Mouse (Mus musculus) liver, embryonic 16.5 days (tissue): Measurements from ENCODE around the gene Map3k9. TPM values are rescaled to one million over a fixed set of nuclear protein-coding genes. Genes with fewer than 3 reads are reported as not detected.
A peak's percentile ranks its signal among the peaks of the same experiment; 100 is the strongest.

Source experiments
- ATAC-seq: fragments of 200-750 bp; cut with Nextera tagmentation; 2 replicates; pipeline ENCODE4 v1.8.0; 2017; ENCODE audit warnings: low read depth, mild to moderate bottlenecking, moderate number of reproducible peaks, moderate library complexity
- H3K27ac ChIP-seq: fragments of 300-500 bp; sonication (generic); 2 replicates; pipeline ENCODE4 v1.5.1; 2014; ENCODE audit warnings: mild to moderate bottlenecking, low read length
- H3K27me3 ChIP-seq: fragments of 300-500 bp; sonication (generic); 2 replicates; pipeline ENCODE4 v1.6.1; 2014; ENCODE audit warnings: low read depth, low read length, mixed read lengths; ENCODE audit not compliant: control insufficient read depth, insufficient read depth
- H3K36me3 ChIP-seq: fragments of 300-500 bp; sonication (generic); 2 replicates; pipeline ENCODE4 v1.6.1; 2014; ENCODE audit warnings: mild to moderate bottlenecking; ENCODE audit not compliant: control insufficient read depth, insufficient read depth
- H3K4me1 ChIP-seq: fragments of 300-500 bp; sonication (generic); 2 replicates; pipeline ENCODE4 v1.6.1; 2014; ENCODE audit warnings: low read depth, low read length, mixed read lengths; ENCODE audit not compliant: control insufficient read depth
- H3K4me2 ChIP-seq: fragments of 300-500 bp; sonication (generic); 2 replicates; pipeline ENCODE4 v1.6.1; 2014; ENCODE audit warnings: low read depth, low read length, mixed read lengths
- H3K4me3 ChIP-seq: fragments of 300-500 bp; sonication (generic); 2 replicates; pipeline ENCODE4 v1.5.1; 2014; ENCODE audit warnings: low read depth, mild to moderate bottlenecking, low read length
- H3K9ac ChIP-seq: fragments of 300-500 bp; sonication (generic); 2 replicates; pipeline ENCODE4 v1.6.1; 2014; ENCODE audit warnings: low read depth, low read length
- H3K9me3 ChIP-seq: fragments of 300-500 bp; sonication (generic); replicated peaks from 2 replicates; pipeline ENCODE4 v1.6.1; 2016; ENCODE audit warnings: low read length; ENCODE audit not compliant: control insufficient read depth
- WGBS: fragments of 180-500 bp; shearing (Covaris S2); extraction: QIAGEN DNeasy Blood & Tissue Kit; methylation state at CpG from one replicate; pipeline ENCODE4 v1.1.7; 2014; ENCODE audit not compliant: insufficient replicate concordance; 5-methylcytosine and 5-hydroxymethylcytosine counted together
- polyA plus RNA-seq: library from polyadenylated mRNA; unstranded; fragments of >200 nt; fragmentation: Nextera tagmentation; extraction: Ambion mirVana; gene quantifications from 2 replicates; pipeline ENCODE4 v1.2.1, GENCODE M21; 2015

The Map3k9 gene
- polyA plus RNA-seq, 1 experiment from 2014 or later = 0.14 TPM

DNA sequence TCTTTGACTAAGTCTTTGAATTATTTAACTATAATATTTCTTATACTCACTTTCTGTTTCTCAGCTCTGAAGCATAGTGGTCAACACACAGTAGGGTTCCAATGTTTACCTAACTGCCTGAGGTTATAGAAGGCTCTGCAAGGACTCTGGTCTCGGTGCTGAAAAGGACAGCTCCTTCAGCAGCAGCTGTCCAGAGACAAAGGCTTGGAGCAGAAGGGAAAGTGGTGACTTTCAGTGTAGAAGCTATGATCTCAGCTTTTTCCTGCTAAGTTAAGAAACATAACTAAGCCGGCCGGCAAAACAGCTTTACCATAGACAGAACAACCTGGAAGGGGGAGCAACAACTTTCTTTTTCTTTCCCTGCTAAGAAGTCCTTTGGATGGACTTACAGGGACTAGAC, 4.8 kb downstream of the Map3k9 start:
- no peak for ATAC-seq
- no peak overlapping the region for H3K9ac ChIP-seq
- H3K4me1 ChIP-seq = no peaks in the 10 kb centered on the region; the same call in 1 of the 2 replicates
- no peak overlapping the region for H3K27ac ChIP-seq
- no peak overlapping the region for H3K4me3 ChIP-seq
- H3K9me3 ChIP-seq = no peaks in the 10 kb centered on the region
- no peaks in the 10 kb centered on the region for H3K36me3 ChIP-seq
- 19% methylated on average over 3 of the region's 3 CpGs for WGBS
- no peak overlapping the region for H3K4me2 ChIP-seq
- peaks cover 26% of the 10 kb centered on the region for H3K27me3 ChIP-seq

DNA sequence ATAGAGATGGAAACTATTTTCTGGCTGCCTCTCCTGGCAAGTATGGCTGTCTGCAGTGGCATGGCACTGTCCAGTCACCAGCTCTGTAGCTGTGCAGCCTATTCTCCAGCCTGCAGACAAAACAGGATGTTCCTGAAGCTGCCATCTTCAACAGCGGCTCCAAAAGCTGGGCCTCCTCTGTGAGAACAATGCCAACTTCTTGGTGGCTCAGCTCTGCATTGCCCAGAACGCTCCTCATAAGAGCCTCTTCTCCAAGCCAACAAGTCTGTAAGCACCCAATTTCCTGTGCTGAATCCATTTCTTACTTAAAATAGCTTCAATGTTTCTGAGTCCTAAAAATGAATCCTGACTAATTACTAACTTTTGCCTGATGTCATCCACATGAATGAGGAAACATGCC, 5.3 kb downstream of the Map3k9 start:
- ATAC-seq = no peak
- H3K4me2 ChIP-seq = no peak overlapping the region
- H3K9me3 ChIP-seq = no peaks in the 10 kb centered on the region
- H3K4me3 ChIP-seq = no peak overlapping the region
- no peaks in the 10 kb centered on the region for H3K36me3 ChIP-seq
- peaks cover 21% of the 10 kb centered on the region for H3K27me3 ChIP-seq
- no peak overlapping the region for H3K9ac ChIP-seq
- 47% methylated on average over 2 of the region's 2 CpGs for WGBS
- no peaks in the 10 kb centered on the region; the same call in 1 of the 2 replicates for H3K4me1 ChIP-seq
- H3K27ac ChIP-seq = no peak overlapping the region

DNA sequence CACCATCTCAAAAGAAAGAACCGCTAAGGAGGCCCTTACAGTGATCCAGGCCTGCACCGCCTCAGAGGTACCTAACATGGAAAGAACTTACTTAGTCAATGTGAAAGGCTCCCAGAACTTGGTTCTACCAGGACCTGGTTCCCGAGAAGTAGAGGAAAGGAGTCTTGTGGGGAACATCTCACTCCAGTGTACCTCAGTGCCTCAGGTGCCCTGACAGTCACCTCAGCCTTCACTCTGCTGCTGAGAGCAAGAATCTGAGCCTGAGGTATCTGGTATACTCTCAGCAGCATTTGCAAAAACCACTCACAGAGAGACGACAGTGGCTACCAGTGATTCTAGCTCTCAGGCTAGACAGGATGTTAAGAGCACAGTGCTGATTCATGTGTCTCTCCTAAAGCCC, 6.8 kb downstream of the Map3k9 start:
- H3K27ac ChIP-seq = no peak overlapping the region
- H3K36me3 ChIP-seq = no peaks in the 10 kb centered on the region
- ATAC-seq = no peak
- 51% methylated on average over 4 of the region's 4 CpGs for WGBS
- H3K4me2 ChIP-seq = no peak overlapping the region
- H3K9me3 ChIP-seq = no peaks in the 10 kb centered on the region
- no peak overlapping the region for H3K4me3 ChIP-seq
- no peaks in the 10 kb centered on the region for H3K4me1 ChIP-seq
- H3K9ac ChIP-seq = no peak overlapping the region
- H3K27me3 ChIP-seq = peaks cover 8% of the 10 kb centered on the region

DNA sequence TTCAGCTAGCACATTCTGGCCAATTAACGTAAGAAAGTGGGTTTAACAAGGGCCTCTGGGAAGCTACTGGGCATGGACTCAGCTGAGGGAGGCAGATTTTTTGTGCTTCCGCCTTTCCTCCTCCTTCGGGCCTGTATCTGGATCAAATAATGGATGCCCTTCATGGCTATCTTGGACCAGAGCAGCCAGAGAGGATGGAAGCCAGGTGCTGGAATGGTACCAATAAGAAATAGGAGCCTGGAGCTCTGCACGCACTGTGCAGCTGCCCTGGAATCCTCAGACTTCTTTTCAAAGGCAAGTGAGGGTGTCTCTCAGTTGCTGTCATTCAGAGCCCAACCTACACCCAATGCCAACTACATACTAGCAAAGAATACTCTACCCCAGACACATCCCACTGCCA, 11.5 kb downstream of the Map3k9 start:
- H3K9ac ChIP-seq = no peak overlapping the region
- no peaks in the 10 kb centered on the region for H3K27me3 ChIP-seq
- no peak overlapping the region for H3K27ac ChIP-seq
- H3K4me1 ChIP-seq = no peaks in the 10 kb centered on the region
- H3K4me2 ChIP-seq = no peak overlapping the region
- no peaks in the 10 kb centered on the region for H3K9me3 ChIP-seq
- H3K4me3 ChIP-seq = no peak overlapping the region
- ATAC-seq = no peak
- no peaks in the 10 kb centered on the region for H3K36me3 ChIP-seq
- WGBS = 69% methylated on average over 4 of the region's 4 CpGs

DNA sequence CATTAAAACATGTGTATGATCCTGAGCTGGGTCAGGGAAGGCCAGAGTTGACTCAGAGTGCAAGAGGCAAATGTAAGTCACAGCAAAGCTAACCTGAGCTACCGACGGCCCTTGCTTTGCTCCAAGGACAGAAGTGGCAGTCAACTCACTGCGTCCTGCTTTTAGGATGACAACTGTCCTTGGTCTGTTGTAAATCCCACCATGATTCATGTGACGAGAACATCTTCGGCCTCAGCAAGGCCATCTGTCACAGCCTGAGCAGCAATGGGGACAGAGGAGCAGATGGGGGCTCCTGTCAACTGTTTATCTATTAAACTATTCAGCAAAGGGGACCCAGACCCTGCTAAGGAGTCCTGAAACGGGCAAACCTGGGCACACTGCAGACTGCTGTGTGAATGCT, 15.6 kb downstream of the Map3k9 start:
- H3K36me3 ChIP-seq = no peaks in the 10 kb centered on the region

DNA sequence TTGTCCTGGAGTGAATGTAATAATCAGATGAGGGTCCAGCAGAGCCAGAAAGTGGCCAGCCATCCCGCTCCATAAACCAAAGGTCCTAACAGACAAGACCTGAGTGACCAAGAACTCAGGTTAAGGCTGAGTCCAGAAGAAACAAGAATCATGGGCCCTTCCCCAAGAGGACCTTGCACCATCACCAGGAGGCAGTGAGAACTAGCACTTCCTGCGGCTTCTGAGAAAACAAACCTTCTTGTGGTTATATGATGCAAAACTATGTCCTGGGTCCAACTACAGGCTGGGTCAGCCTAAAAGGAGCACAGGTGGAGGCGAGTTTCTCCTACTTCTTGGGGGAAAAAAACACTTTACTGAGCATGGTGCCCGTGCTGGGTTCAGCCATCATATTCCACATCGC, 16.6 kb downstream of the Map3k9 start:
- 61% methylated on average over 5 of the region's 5 CpGs for WGBS

More for the DNA sequence above, 15.6 kb downstream of the Map3k9 start:
- ATAC-seq = no peak
- H3K9me3 ChIP-seq = no peaks in the 10 kb centered on the region
- H3K4me2 ChIP-seq = no peak overlapping the region
- no peak overlapping the region for H3K9ac ChIP-seq
- no peaks in the 10 kb centered on the region for H3K27me3 ChIP-seq
- H3K4me3 ChIP-seq = no peak overlapping the region
- H3K4me1 ChIP-seq = no peaks in the 10 kb centered on the region
- 75% methylated on average over 6 of the region's 6 CpGs for WGBS
- H3K27ac ChIP-seq = no peak overlapping the region

DNA sequence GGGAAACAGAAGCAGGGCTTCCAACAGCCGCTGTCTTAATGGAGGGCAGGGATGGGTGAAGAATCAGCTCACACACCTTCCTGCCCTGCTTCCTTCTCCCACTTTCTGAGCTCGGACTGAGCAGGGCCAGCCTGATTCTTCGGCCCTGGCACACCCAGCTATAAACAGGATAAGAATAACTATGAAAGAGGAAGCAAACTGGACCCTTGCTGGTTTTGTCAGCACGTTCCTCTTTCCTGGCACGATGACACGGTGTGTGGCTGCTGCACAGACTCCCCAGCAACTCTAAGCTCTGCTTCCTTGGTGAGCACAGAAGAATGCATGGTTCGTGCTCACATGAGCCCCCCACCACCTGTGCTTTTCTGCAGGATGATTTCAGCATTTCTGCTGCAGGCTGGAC, 26.3 kb downstream of the Map3k9 start:
- ATAC-seq = peak; percentile 50; the same call in 1 of the 2 replicates
- H3K36me3 ChIP-seq = no peaks in the 10 kb centered on the region
- H3K27ac ChIP-seq = peak overlapping the region; percentile 71
- H3K9ac ChIP-seq = no peak overlapping the region
- no peak overlapping the region for H3K4me3 ChIP-seq
- no peaks in the 10 kb centered on the region for H3K9me3 ChIP-seq
- H3K4me2 ChIP-seq = peak overlapping the region; percentile 17; the same call in 1 of the 2 replicates
- no peaks in the 10 kb centered on the region; the same call in 1 of the 2 replicates for H3K4me1 ChIP-seq
- 16% methylated on average over 7 of the region's 7 CpGs for whole genome bisulfite sequencing
- H3K27me3 ChIP-seq = no peaks in the 10 kb centered on the region

More for the DNA sequence above, 16.6 kb downstream of the Map3k9 start:
- H3K4me1 ChIP-seq = no peaks in the 10 kb centered on the region
- no peak overlapping the region for H3K4me3 ChIP-seq
- H3K36me3 ChIP-seq = no peaks in the 10 kb centered on the region
- H3K9ac ChIP-seq = no peak overlapping the region
- no peaks in the 10 kb centered on the region for H3K9me3 ChIP-seq
- no peak for ATAC-seq
- no peak overlapping the region for H3K27ac ChIP-seq
- H3K4me2 ChIP-seq = no peak overlapping the region
- H3K27me3 ChIP-seq = no peaks in the 10 kb centered on the region

DNA sequence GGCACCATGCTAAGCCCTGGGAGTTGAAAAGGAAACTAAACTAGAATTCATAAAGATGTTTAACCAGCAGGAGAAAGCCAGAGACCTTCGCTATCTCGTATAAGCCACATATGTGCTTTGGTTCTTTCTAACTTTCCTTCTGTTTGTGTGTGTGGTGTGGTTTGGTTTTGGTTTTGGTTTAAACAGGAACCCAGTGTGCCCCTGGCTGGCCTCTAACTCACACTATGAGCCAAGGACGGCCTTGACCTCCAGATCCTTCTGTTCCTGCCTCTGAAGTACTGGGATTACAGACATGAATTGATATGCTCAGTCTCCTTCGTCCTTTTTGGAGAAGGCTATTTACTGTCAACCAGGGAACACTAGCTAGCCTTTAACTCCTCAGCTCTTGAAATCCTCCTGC, 29.9 kb downstream of the Map3k9 start:
- Histone ChIP-seq H3K9ac (no peak overlapping the region), H3K27ac (no peak overlapping the region), H3K4me1 (no peaks in the 10 kb centered on the region; the same call in 1 of the 2 replicates), H3K27me3 (no peaks in the 10 kb centered on the region), H3K36me3 (no peaks in the 10 kb centered on the region), H3K4me3 (no peak overlapping the region), H3K4me2 (0 out of 2 replicates have a peak overlapping the region, but pooled peaks have one; percentile 8), H3K9me3 (no peaks in the 10 kb centered on the region)
- ATAC-seq = no peak
- 33% methylated on average over 4 of the region's 4 CpGs for WGBS

DNA sequence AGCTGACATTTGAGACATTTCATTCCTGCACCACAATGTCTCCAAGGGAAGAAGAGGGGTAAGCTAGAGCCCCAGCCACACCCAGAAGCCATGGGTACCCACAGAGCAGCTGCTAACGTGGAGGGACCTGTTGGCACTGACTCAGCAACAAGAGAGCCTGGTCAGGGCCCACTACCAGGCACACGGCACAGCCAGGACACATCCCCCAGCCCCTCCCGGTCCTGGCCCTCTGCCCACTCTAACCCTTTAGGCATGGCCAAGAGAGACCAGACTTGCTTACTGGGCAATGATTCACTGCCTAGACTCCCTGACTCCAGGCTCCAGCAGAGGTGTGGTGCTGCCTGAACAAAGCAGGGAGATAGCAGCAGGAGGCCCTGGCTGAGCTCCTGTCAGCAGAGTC, 32.1 kb downstream of the Map3k9 start:
- Histone ChIP-seq H3K4me3 (no peak overlapping the region), H3K4me1 (no peaks in the 10 kb centered on the region), H3K27ac (no peak overlapping the region), H3K9me3 (no peaks in the 10 kb centered on the region), H3K27me3 (no peaks in the 10 kb centered on the region), H3K9ac (no peak overlapping the region), H3K4me2 (no peak overlapping the region), H3K36me3 (no peaks in the 10 kb centered on the region)
- WGBS = 47% methylated on average over 3 of the region's 3 CpGs
- no peak for ATAC-seq
